Mouse (Mus musculus) hindbrain, postnatal 0 days (tissue): ENCODE results near the gene Prss50. TPM values are rescaled to one million over a fixed set of nuclear protein-coding genes. Genes with fewer than 3 reads are reported as not detected.

Source experiments
- ATAC-seq: fragments of 200-750 bp; cut with Nextera tagmentation; 2 replicates; pipeline ENCODE4 v1.8.0; 2017; ENCODE audit warnings: mild to moderate bottlenecking, moderate TSS enrichment, moderate library complexity
- DNase-seq: peaks from one replicate; pipeline ENCODE4 v3.0.0-alpha.2; 2015; ENCODE audit warnings: low spot score
- H3K27ac ChIP-seq: fragments of 300-500 bp; sonication (generic); 2 replicates; pipeline ENCODE4 v1.5.1; 2014; ENCODE audit warnings: mild to moderate bottlenecking
- H3K27me3 ChIP-seq: fragments of 300-500 bp; sonication (generic); 2 replicates; pipeline ENCODE4 v1.6.1; 2014; ENCODE audit warnings: low read length, mixed read lengths; ENCODE audit not compliant: insufficient read depth
- H3K36me3 ChIP-seq: fragments of 300-500 bp; sonication (generic); 2 replicates; pipeline ENCODE4 v1.6.1; 2014; ENCODE audit warnings: low read length, mixed read lengths; ENCODE audit not compliant: insufficient read depth
- H3K4me1 ChIP-seq: fragments of 300-500 bp; sonication (generic); 2 replicates; pipeline ENCODE4 v1.6.1; 2014; ENCODE audit warnings: antibody characterized with exemption, low read length, mixed read lengths; ENCODE audit not compliant: insufficient read depth
- H3K4me2 ChIP-seq: fragments of 300-500 bp; sonication (generic); 2 replicates; pipeline ENCODE4 v1.6.1; 2014; ENCODE audit warnings: low read depth, mild to moderate bottlenecking, low read length, moderate library complexity, mixed read lengths
- H3K4me3 ChIP-seq: fragments of 300-500 bp; sonication (generic); 2 replicates; pipeline ENCODE4 v1.5.1; 2014; ENCODE audit warnings: low read length
- H3K9ac ChIP-seq: fragments of 300-500 bp; sonication (generic); replicated peaks from 2 replicates; pipeline ENCODE4 v1.6.1; 2014; ENCODE audit warnings: mild to moderate bottlenecking, low read length, moderate library complexity, mixed read lengths
- H3K9me3 ChIP-seq: fragments of 300-500 bp; sonication (generic); 2 replicates; pipeline ENCODE4 v1.6.1; 2016; ENCODE audit warnings: low read length, mixed read lengths
- CTCF ChIP-seq: IDR thresholded peaks from 2 replicates; pipeline ENCODE4 v1.5.1; 2016; ENCODE audit warnings: antibody characterized with exemption, control low read depth, low read depth
- WGBS: fragments of 180-500 bp; shearing (Covaris S2); extraction: QIAGEN DNeasy Blood & Tissue Kit; methylation state at CpG from one replicate; pipeline ENCODE4 v1.1.7; 2014; 5-methylcytosine and 5-hydroxymethylcytosine counted together
- polyA plus RNA-seq: library from polyadenylated mRNA; unstranded; fragments of >200 nt; fragmentation: Nextera tagmentation; extraction: Ambion mirVana; gene quantifications from 2 replicates; pipeline ENCODE4 v1.2.1, GENCODE M21; 2015
- total RNA-seq: library from RNA; depleted of rRNA; stranded (reverse); fragments of >200 nt; gene quantifications from 2 replicates; pipeline ENCODE4 v1.2.3, GENCODE M21; 2014

Prss50 gene
- total and polyA plus RNA-seq, 2 experiments from 2014 or later: 1.2 to 1.7 TPM

DNA sequence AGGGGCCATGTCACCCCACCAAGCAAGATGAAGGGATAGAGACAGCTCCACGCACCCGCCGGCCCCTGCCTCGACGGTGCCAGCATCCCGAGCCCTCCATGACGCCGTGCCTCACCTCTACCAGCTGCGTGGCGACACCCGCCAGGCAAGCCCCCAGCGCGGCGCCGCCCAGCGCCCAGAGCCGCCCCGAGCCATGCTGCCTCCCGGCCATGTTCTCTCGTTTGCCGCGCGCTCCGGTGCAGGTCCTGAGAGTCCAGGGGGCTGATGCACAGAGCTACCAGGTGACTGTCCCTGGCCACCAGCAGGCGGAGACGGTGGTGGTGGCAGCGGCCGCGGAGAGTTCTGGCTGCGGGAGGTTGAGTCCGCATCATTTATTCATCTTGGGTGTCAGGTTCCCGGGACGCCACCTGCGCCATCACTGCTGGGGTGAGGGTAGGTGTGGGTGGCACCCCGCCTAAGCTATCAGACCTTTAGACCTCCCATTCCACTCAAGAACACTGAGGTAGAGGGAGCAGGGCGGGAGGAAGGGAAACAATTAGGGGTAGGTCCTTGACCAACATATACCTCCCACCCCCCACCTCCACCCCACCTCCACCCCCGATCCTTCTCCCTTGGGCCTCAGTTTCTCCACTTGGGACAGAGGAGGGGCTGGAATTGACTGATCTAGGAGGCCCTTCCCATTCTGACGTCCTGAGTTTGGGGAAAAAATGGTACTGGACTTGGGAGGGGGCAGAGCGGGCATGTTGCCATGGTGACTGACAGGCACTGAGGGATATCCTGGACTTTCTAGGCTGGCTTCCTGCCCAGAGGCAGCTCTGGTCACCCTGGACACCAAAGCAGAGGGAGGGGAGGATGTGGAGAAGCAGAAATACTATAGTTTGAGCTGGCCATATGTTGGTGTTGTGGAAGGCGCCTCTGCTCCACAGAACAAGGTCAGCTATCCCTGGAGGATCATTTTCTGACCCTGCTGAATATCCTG lies 16.2 kb downstream of the Prss50 start:
- H3K4me1 ChIP-seq: peaks cover 20% of the 10 kb centered on the region
- 4% methylated on average over 40 of the region's 40 CpGs for WGBS
- peak; percentile 46 for TF ChIP-seq CTCF
- H3K4me3 ChIP-seq: peak overlapping the region; percentile 38
- H3K27me3 ChIP-seq: no peaks in the 10 kb centered on the region
- peak overlapping the region; percentile 46 for H3K9ac ChIP-seq
- H3K36me3 ChIP-seq: no peaks in the 10 kb centered on the region
- peak overlapping the region; percentile 69 for H3K4me2 ChIP-seq
- peak overlapping the region; percentile 60 for H3K27ac ChIP-seq
- H3K9me3 ChIP-seq: no peaks in the 10 kb centered on the region
- peak; percentile 93 for DNase-seq
- peak; percentile 85 for ATAC-seq

DNA sequence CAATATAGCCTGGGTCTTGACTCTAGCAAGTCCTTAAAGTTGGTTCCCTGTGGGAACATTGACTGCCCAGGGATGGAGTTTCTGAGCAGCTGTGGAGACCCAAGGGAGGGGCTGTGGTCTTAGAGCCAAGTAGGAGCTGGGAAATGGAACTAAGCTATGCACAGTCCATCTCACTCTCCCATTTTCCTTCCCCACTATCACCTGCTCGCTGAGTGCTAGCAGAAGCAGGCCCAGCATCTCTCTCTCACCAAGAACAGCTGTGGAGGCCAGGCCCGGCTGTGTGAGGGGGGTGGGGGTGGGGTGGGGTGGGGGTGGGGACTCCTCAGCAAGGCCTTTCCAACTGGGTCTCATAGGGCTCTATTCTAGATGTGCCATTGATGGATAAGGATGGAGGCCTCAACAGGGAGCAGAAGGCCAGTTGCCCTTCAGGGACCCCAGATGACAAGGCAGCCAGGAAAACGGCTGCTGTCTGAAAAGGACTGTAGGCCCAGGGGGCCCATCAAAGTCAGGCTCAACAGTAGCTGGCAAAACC lies 17.0 kb downstream of the Prss50 start:
- H3K4me2 ChIP-seq: peak overlapping the region; percentile 69; the same call in 1 of the 2 replicates
- no peaks in the 10 kb centered on the region for H3K9me3 ChIP-seq
- H3K27me3 ChIP-seq: no peaks in the 10 kb centered on the region
- WGBS: 2% methylated on average over 3 of the region's 3 CpGs
- DNase-seq: peak; percentile 27
- no peaks in the 10 kb centered on the region for H3K36me3 ChIP-seq
- no peak for TF ChIP-seq CTCF
- H3K4me1 ChIP-seq: peaks cover 20% of the 10 kb centered on the region
- peak overlapping the region; percentile 60; the same call in 1 of the 2 replicates for H3K27ac ChIP-seq
- H3K9ac ChIP-seq: no peak overlapping the region
- no peak overlapping the region for H3K4me3 ChIP-seq
- peak; percentile 39 for ATAC-seq

DNA sequence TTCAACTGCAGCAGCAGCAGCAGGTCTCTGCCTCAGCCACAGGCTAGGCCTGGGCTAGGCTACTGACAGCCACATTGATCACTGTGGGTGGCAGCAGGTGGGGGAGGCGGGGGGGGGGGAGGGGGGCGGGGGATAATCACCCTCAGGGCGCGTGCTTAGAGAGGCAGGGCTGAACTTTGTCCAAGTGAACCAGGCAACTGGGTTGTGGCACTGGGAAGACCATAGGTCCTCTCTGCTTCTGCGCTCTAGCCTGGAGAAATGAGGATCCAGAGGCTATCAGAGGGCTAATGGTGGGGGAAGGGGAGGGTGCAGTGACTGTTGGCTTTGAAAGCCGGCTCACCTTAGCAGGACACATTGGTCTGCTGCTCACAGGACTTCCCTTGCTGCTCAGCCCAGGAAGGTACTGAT lies 17.5 kb downstream of the Prss50 start:
- no peaks in the 10 kb centered on the region for H3K9me3 ChIP-seq
- ATAC-seq: no peak
- no peak overlapping the region for H3K4me2 ChIP-seq
- H3K27ac ChIP-seq: peak overlapping the region; percentile 60; the same call in 1 of the 2 replicates
- no peaks in the 10 kb centered on the region for H3K36me3 ChIP-seq
- peaks cover 21% of the 10 kb centered on the region for H3K4me1 ChIP-seq
- no peak overlapping the region for H3K9ac ChIP-seq
- 24% methylated on average over 2 of the region's 6 CpGs for WGBS
- H3K27me3 ChIP-seq: no peaks in the 10 kb centered on the region
- no peak for TF ChIP-seq CTCF
- H3K4me3 ChIP-seq: no peak overlapping the region
- no peak for DNase-seq

DNA sequence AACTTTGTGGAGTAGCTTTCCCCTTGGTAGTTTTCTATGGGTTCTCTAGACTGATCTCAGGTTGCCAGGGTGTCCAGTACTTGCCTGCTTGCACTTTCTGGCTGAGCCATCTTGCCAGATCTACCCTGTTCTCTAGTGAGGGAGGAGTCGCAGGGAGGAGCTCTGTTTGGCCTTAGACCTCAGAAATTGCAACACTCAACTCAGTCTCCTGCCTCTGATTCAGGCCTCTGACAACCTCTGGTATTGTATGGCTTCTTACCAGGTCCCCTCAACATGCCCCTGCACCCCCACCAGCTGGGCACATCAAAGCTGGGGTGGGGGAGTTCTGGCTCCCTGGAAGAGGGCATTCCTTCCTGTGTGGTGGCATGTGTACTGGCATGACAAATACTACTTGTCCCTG lies 19.6 kb downstream of the Prss50 start:
- ATAC-seq (no peak), DNase-seq (no peak)
- Histone ChIP-seq H3K27me3 (no peaks in the 10 kb centered on the region), H3K36me3 (no peaks in the 10 kb centered on the region), H3K27ac (peak overlapping the region; percentile 81; the same call in 1 of the 2 replicates), H3K4me1 (peaks cover 27% of the 10 kb centered on the region), H3K4me2 (no peak overlapping the region), H3K4me3 (no peak overlapping the region), H3K9ac (no peak overlapping the region), H3K9me3 (no peaks in the 10 kb centered on the region)
- TF ChIP-seq CTCF: no peak
- 82% methylated on average over 1 of the region's 1 CpGs for WGBS

DNA sequence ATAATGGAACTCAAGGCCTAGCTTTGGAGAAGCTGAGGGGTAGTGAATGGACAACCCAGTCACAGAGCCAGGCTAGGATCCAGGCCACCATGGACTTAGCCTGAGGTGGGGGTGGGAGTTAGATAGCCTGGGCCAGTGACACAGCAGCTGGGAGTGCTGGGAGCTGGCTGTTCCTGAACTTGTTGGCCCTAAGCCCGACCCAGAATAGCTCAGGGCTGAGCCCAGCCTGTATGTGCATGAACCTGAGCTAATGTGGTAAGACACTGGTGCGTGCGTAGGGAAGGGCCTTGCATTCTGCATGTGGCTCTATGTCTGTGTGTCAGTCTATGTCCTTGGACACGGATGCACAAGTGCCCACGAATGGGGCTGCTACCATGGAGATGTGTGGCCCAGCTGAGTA lies 20.1 kb downstream of the Prss50 start:
- no peak for TF ChIP-seq CTCF
- no peak overlapping the region for H3K4me2 ChIP-seq
- H3K36me3 ChIP-seq: no peaks in the 10 kb centered on the region
- ATAC-seq: peak; percentile 61
- H3K27ac ChIP-seq: peak overlapping the region; percentile 81; the same call in 1 of the 2 replicates
- H3K4me1 ChIP-seq: peaks cover 27% of the 10 kb centered on the region
- DNase-seq: peak; percentile 78
- no peak overlapping the region for H3K4me3 ChIP-seq
- H3K9ac ChIP-seq: no peak overlapping the region
- 65% methylated on average over 5 of the region's 5 CpGs for WGBS
- no peaks in the 10 kb centered on the region for H3K9me3 ChIP-seq
- H3K27me3 ChIP-seq: no peaks in the 10 kb centered on the region

DNA sequence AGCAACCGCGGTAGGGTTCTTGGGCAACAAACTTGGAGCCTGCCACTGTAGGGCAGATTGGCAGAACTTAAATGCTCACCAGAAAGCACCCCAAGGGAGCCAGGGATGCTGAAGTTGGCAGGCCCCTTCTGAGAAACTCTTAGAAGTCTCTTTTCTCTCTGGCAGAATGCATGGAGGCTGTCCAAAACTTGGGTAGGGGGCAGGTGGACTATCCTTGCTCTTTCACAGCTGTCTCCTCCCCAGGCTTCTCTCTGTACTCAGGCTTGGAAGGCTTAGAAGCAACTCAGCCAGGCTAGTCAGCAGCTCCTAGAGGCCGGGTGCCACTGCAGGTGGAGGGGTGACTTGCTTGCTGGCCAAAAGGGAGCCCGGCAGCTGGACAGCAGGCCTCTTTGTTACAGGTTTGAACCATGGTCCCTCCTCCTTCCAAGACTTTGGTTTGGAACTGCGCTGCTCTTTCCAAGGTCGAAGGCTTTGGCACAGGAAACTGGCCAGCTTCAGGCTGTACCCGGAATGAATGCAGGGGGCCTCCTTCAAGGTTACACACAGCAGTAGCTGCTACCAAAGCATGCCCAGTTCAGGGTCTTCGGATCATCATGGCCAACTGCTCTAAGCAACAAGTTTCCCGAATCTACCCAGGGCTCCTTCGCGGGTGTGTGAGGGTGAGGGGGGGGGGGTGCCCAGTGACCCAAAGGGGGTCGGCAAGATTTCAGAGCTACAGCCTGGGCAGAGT lies 21.6 kb downstream of the Prss50 start, which contains the start of gene Als2cl:
TSS of gene Als2cl (plus strand) at position 680 of the 730 bp plus-strand sequence.
- WGBS: 9% methylated on average over 12 of the region's 12 CpGs
- ATAC-seq: peak; percentile 56
- H3K27ac ChIP-seq: peak within 1 kb of the TSS; percentile 81

More for the DNA sequence above, 21.6 kb downstream of the Prss50 start, which contains the start of gene Als2cl:
- no peaks in the 10 kb centered on the region for H3K27me3 ChIP-seq
- H3K36me3 ChIP-seq: no peaks in the 10 kb centered on the region
- no peak for TF ChIP-seq CTCF
- no peaks in the 10 kb centered on the region for H3K9me3 ChIP-seq
- peak; percentile 70 for DNase-seq
- H3K9ac ChIP-seq: peak within 1 kb of the TSS; percentile 58
- H3K4me3 ChIP-seq: peak within 1 kb of the TSS; percentile 58
- peaks cover 18% of the 10 kb centered on the region for H3K4me1 ChIP-seq
- peak within 1 kb of the TSS; percentile 93 for H3K4me2 ChIP-seq
